Mouse (Mus musculus): ENCODE measurements at regions not wholly inside any gene's neighbourhood (a gene's known extent, or its start where the extent isn't known, plus 50 kb on each side); places are given as distances from the start of the nearest gene placed in this dataset.

GRCm38 (mm10) chr13:82366768-82367167, 583.9 kb downstream of the Cetn3 start:
- no peak for DNase-seq

DNA sequence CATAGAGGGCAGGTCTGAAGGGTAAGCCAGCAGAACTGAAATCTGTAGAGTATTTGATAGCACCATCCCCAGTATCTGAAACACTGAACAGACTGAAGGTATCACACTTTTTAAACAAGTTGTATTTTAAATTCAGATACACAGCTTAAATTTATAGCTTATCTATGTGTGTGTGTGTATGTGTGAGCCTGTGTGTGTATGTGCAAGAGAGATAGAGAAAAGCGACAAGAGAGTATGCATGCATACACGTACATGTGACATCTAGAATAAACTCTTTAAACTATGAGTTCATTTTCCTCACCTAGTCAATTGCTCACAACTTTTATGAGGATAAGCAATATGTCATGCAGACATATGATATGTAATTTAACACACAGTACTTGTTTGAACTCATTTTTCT, 588.7 kb downstream of the Cetn3 start:
- DNase-seq, result no peak

DNA sequence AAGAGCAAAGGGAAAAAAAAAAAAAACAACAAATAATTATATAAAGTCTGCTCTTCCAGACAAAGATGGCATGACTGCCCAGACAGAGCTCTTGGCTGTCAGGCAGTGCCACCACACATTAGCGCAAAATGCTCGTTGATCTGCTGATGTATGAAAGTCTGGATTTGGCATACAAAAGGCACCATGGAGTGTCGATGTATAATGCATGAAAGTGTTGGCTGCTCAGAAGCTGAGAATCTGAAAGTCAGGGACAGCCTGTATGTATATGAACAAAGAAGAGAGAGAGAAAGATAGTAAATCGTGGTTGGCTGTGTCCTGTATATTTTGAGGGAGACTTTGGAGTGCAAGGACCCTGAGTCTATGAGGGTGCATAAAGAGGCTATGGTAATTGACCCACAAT, 589.7 kb downstream of the Cetn3 start:
- no peak for DNase-seq

DNA sequence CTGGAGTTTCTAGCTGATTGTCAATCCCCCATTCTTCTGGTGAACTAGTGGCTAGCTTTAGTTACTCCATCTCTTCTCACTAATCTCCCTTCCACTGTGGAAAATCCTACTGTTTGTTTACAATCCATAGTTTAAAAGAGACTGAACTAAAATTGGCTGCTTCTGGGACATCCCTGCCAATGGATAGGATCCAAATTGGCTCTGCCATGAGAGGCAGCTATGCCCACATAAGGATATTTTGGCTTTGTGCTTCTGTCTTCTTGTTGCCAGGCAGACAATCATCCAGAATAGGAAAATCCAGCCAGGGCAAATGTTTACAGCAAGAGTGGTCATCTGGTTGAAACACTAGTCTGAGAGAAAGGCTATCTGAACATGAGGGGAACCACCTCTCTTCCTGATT, 610.0 kb downstream of the Cetn3 start:
- DNase-seq, result no peak

- no peak for DNase-seq
Measured at GRCm38 (mm10) chr13:82393496-82393895, 610.6 kb downstream of the Cetn3 start.

- DNase-seq, result no peak
Measured at GRCm38 (mm10) chr13:82413677-82414076, 630.8 kb downstream of the Cetn3 start.

DNA sequence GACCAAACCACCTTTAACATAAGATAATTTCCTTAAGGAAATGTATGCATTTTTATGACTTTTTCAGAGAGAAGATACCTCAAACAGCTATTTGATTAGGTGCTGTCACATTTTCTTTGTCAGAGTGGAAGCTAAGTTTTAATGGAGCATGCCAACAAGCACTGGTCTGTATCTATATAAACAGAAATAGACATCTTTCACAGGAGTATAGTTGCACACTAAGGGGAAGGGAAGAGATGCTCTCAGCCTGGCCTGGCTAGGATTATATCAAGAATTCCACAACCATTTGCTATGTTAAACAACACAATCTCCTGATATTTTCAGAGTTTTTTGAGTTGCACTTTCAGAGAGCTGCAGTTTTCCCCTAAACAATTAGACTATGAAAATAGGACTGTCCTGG, 638.1 kb downstream of the Cetn3 start:
- no peak for DNase-seq

DNA sequence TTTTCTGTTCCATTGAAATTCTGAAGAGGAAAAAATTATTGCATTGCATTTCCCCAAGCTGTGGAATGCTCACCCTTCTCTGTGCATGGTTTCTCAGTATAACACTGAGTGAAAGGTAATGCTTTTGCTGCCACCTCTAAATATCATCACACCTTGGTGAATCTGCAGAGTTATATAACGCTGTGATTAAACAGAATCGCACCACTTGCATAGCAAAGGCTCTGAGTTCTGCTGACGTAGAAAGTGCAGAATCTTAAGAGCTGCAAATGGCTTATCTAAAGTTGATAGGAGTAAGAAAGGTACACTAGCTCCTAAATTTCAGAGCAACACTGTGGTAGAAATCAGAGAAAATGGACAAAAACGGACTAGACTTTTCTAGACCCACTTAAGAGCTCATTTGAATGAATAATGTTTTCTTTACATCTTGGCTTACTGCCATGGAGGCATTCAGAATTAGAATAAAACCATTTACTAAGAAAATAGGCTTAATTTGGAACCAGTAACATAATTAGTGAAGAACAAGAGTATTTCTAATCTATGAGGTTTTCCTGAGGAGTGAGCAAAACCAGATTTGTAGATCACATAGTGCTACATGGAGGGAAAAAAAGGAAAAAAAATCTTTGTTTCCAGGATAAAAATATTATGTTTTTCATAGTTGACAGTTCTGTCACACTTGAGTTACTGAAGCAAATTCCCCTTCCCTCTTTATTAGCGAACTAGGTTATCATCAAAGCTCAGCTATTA, 641.2 kb downstream of the Cetn3 start:
- no peak for DNase-seq

DNA sequence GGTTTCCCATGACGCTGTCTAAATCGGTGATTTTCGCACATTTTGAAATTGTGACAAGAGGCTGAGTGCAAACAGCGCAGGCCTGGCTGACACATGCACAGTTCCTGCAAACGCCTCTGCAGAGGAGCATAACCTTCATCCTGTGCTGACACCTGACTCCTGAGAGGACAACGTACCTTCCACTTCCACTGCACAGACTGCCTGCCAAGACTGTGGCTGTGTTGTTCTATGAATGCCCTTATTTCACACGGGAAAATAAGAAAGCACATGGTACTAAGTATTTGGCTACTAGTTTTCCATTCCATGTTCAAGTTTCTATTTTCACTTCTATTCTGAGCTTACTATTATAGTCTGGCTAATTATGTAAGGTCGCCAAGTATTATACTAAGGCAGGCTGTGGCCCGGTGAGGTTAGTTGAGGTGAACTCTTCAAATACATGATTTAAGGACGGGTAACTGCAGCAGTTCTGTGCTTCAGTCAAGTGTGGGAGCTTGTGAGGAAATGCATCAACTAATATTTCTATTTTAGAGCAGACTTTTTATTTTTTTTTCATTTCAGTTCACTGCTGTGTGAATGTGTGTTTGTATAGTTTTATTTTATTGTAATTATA, 642.0 kb downstream of the Cetn3 start:
- no peak for DNase-seq

DNA sequence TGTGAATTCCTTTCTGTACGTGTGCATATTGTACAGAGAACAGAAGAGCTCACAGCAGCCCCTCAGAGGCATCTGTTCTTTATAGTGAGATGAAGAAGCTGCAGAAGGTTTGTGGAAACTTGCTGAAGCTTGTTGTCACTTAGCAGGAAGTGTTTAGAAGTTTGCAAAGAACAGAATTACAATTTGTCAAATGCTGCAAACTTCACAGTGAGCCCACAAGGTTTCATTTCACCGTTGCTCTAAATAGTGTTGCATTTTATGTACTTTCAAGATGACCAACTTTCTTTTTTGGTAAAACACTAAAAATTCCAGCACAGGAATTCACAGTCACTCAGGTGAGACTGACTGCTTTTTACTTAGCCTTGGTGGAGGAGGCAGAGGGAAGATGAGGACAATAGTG, 649.5 kb downstream of the Cetn3 start:
- no peak for DNase-seq

DNA sequence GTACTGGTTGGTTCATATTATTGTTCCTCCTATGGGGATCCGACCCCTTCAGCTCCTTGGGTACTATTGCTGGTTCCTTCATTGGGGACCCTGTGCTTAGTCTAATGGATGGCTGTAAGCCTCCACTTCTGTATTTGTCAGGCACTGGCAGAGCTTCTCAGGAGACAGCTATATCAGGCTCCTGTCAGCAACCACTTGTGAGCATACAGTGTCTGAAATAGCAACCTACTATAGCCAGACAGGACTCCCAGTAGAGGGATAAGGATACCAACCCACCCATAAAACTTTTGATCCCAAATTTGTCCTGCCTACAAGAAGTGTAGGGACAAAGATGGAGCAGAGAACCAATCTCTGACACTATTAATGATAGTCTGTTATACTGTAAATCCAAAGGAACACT, 656.4 kb downstream of the Cetn3 start:
- DNase-seq, result no peak

- no peak for DNase-seq
Measured at GRCm38 (mm10) chr13:82453650-82454049, 670.8 kb downstream of the Cetn3 start.

GRCm38 (mm10) chr13:82483265-82483929, 700.5 kb downstream of the Cetn3 start:
- no peak for DNase-seq

- DNase-seq, result no peak
Measured at GRCm38 (mm10) chr13:82496606-82497005, 713.7 kb downstream of the Cetn3 start.

DNA sequence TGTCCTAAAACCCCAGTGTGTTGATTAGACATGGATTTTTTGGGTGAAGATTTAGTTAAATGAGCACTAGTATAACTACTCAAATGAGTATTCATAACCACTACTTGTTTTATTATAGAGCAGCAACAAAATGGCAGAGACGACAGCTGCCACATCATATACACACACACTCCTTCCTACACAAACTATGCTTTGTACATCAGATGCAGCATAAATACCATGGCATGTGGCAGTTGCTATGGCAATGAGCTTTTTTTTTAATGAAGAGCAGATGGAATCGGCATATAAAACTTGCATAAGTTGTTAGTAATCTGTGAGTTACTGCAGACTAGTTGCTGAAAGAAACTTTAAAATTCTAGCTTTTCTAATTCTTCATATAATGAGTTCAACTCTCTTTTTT, 725.3 kb downstream of the Cetn3 start:
- DNase-seq, result no peak

DNA sequence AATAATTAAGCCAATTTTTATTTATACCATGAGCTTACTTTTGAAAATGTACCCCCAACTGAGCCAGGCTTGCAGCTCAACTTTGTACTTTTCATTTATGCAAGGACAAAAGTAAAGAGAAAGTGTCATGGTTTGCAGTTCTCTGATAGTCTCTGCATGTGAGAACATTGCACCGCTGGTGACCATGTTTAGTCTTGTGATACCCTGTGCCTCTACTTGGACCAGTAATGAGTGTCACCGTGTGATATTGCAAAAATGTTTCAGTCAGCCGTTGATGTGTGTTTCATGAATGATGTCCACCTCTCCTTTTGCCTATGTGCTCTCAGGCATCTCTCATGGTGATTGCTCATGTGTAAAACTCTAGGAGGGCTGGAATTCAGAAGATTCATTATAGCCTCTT, 726.6 kb downstream of the Cetn3 start:
- no peak for DNase-seq
